Mouse (Mus musculus) cerebellum, adult 8-10 months (tissue): ENCODE data around the gene Mast4.

ENCODE experiments used
- DNase-seq: peaks from one replicate; pipeline ENCODE4 v3.0.0; 2022

Mast4 gene

GRCm38 (mm10) chr13:102846473-102846872 lies 487.8 kb downstream of the Mast4 start:
- DNase-seq: no peak

- no peak for DNase-seq
Measured at GRCm38 (mm10) chr13:102842715-102843114, 491.6 kb downstream of the Mast4 start.

- DNase-seq: no peak
Measured at GRCm38 (mm10) chr13:102842237-102842636, 492.1 kb downstream of the Mast4 start.

- DNase-seq: no peak
Measured at GRCm38 (mm10) chr13:102839741-102840482, 494.4 kb downstream of the Mast4 start.

GRCm38 (mm10) chr13:102837427-102837826 lies 496.9 kb downstream of the Mast4 start:
- no peak for DNase-seq

- no peak for DNase-seq
Measured at GRCm38 (mm10) chr13:102835336-102835735, 499.0 kb downstream of the Mast4 start.

- DNase-seq: no peak
Measured at GRCm38 (mm10) chr13:102818287-102818686, 516.0 kb downstream of the Mast4 start.

- DNase-seq: no peak
Measured at GRCm38 (mm10) chr13:102816689-102817088, 517.6 kb downstream of the Mast4 start.

- DNase-seq: no peak
Measured at GRCm38 (mm10) chr13:102815158-102815557, 519.1 kb downstream of the Mast4 start.

GRCm38 (mm10) chr13:102811129-102811832 lies 523.0 kb downstream of the Mast4 start:
- DNase-seq: peak; percentile 5

GRCm38 (mm10) chr13:102806652-102807051 lies 527.6 kb downstream of the Mast4 start:
- no peak for DNase-seq

GRCm38 (mm10) chr13:102805190-102805589 lies 529.1 kb downstream of the Mast4 start:
- DNase-seq: no peak

- no peak for DNase-seq
Measured at GRCm38 (mm10) chr13:102803206-102803605, 531.1 kb downstream of the Mast4 start.

GRCm38 (mm10) chr13:102792157-102792556 lies 542.1 kb downstream of the Mast4 start:
- DNase-seq: no peak

- DNase-seq: no peak
Measured at GRCm38 (mm10) chr13:102790601-102791155, 543.6 kb downstream of the Mast4 start.

GRCm38 (mm10) chr13:102786666-102787230 lies 547.5 kb downstream of the Mast4 start:
- DNase-seq: no peak

- DNase-seq: no peak
Measured at GRCm38 (mm10) chr13:102783531-102784310, 550.6 kb downstream of the Mast4 start.

- no peak for DNase-seq
Measured at GRCm38 (mm10) chr13:102779275-102779674, 555.0 kb downstream of the Mast4 start.

GRCm38 (mm10) chr13:102778859-102779258 lies 555.4 kb downstream of the Mast4 start:
- no peak for DNase-seq

- no peak for DNase-seq
Measured at GRCm38 (mm10) chr13:102775506-102775905, 558.8 kb downstream of the Mast4 start.

GRCm38 (mm10) chr13:102774786-102775201 lies 559.5 kb downstream of the Mast4 start:
- no peak for DNase-seq

- no peak for DNase-seq
Measured at GRCm38 (mm10) chr13:102773169-102773568, 561.1 kb downstream of the Mast4 start.

- no peak for DNase-seq
Measured at GRCm38 (mm10) chr13:102770194-102770593, 564.1 kb downstream of the Mast4 start.
